Mouse (Mus musculus) liver, postnatal 0 days (tissue): ENCODE measurements around the gene Med11. TPM values are rescaled to one million over a fixed set of nuclear protein-coding genes. Genes with fewer than 3 reads are reported as not detected.
A peak's percentile ranks its signal among the peaks of the same experiment; 100 is the strongest.
"Not testable (repeated sequence)": the region's sequence is repeated elsewhere in the genome, so short reads cannot be mapped to it uniquely, and the experiment has no call there.

Experiments
- ATAC-seq: fragments of 200-750 bp; cut with Nextera tagmentation; 2 replicates; pipeline ENCODE4 v1.8.0; 2017; ENCODE audit warnings: mild to moderate bottlenecking, moderate library complexity
- DNase-seq: peaks from one replicate; pipeline ENCODE4 v3.0.0-alpha.2; 2016
- H3K27ac ChIP-seq: fragments of 300-500 bp; sonication (generic); 2 replicates; pipeline ENCODE4 v1.5.1; 2014; ENCODE audit warnings: antibody characterized with exemption, moderate library complexity, mild to moderate bottlenecking, low read depth
- H3K27me3 ChIP-seq: fragments of 300-500 bp; sonication (generic); 2 replicates; pipeline ENCODE4 v1.6.1; 2014; ENCODE audit warnings: low read length, control low read depth, mixed read lengths; ENCODE audit not compliant: insufficient read depth
- H3K36me3 ChIP-seq: fragments of 300-500 bp; sonication (generic); replicated peaks from 2 replicates; pipeline ENCODE4 v1.6.1; 2014; ENCODE audit warnings: mild to moderate bottlenecking, control low read depth, low read length, moderate library complexity, mixed read lengths; ENCODE audit not compliant: insufficient read depth
- H3K4me1 ChIP-seq: fragments of 300-500 bp; sonication (generic); 2 replicates; pipeline ENCODE4 v1.6.1; 2014; ENCODE audit warnings: antibody characterized with exemption, mild to moderate bottlenecking, control low read depth; ENCODE audit not compliant: insufficient read depth
- H3K4me2 ChIP-seq: fragments of 300-500 bp; sonication (generic); 2 replicates; pipeline ENCODE4 v1.6.1; 2014; ENCODE audit warnings: low read depth, mild to moderate bottlenecking, low read length, moderate library complexity, mixed read lengths
- H3K4me3 ChIP-seq: fragments of 300-500 bp; sonication (generic); 2 replicates; pipeline ENCODE4 v1.5.1; 2014; ENCODE audit warnings: low read depth, low read length
- H3K9ac ChIP-seq: fragments of 300-500 bp; sonication (generic); replicated peaks from 2 replicates; pipeline ENCODE4 v1.6.1; 2014; ENCODE audit warnings: mild to moderate bottlenecking, moderate library complexity
- H3K9me3 ChIP-seq: fragments of 300-500 bp; sonication (generic); 2 replicates; pipeline ENCODE4 v1.6.1; 2016; ENCODE audit warnings: mild to moderate bottlenecking, control low read depth, low read length, mixed read lengths
- CTCF ChIP-seq: sonication (generic); IDR thresholded peaks from 2 replicates; pipeline ENCODE4 v1.5.1; 2016; ENCODE audit warnings: antibody characterized with exemption, low read depth
- EP300 ChIP-seq: IDR thresholded peaks from 2 replicates; pipeline ENCODE4 v1.6.1; 2016; ENCODE audit warnings: antibody characterized with exemption, low read depth, mild to moderate bottlenecking
- WGBS: fragments of 180-500 bp; shearing (Covaris S2); extraction: QIAGEN DNeasy Blood & Tissue Kit; methylation state at CpG from one replicate; pipeline ENCODE4 v1.1.7; 2014; ENCODE audit not compliant: insufficient replicate concordance; 5-methylcytosine and 5-hydroxymethylcytosine counted together
- polyA plus RNA-seq: library from polyadenylated mRNA; unstranded; fragments of >200 nt; fragmentation: Nextera tagmentation; extraction: Ambion mirVana; gene quantifications from 2 replicates; pipeline ENCODE4 v1.2.1, GENCODE M21; 2015

The Med11 gene
- polyA plus RNA-seq, 1 experiment from 2014 or later = 15.1 TPM

- H3K9ac ChIP-seq = no peak overlapping the region
- no peak overlapping the region for H3K27ac ChIP-seq
- no peaks in the 10 kb centered on the region for H3K4me1 ChIP-seq
- H3K4me2 ChIP-seq = no peak overlapping the region
- H3K36me3 ChIP-seq = no peaks in the 10 kb centered on the region
- 49% methylated on average over 4 of the region's 4 CpGs for WGBS
- no peak overlapping the region for H3K4me3 ChIP-seq
- H3K9me3 ChIP-seq = no peaks in the 10 kb centered on the region
- no peaks in the 10 kb centered on the region for H3K27me3 ChIP-seq
- ATAC-seq (0 out of 2 replicates have a peak, but pooled peaks have one; percentile 19), DNase-seq (no peak)
- TF ChIP-seq EP300 = no peak
- TF ChIP-seq CTCF = no peak
These were observed 33.5 kb upstream of the Med11 start for GRCm38 (mm10) chr11:70418199-70418598.

- no peak for ATAC-seq
- Histone ChIP-seq H3K4me1 (no peaks in the 10 kb centered on the region), H3K36me3 (no peaks in the 10 kb centered on the region)
These were observed 32.2 kb upstream of the Med11 start for GRCm38 (mm10) chr11:70419486-70419885.

GRCm38 (mm10) chr11:70426598-70426997 is 25.1 kb upstream of the Med11 start:
- not testable (repeated sequence) for H3K27me3 ChIP-seq, ATAC-seq, H3K36me3 ChIP-seq, H3K9me3 ChIP-seq, DNase-seq, H3K9ac ChIP-seq, H3K27ac ChIP-seq, H3K4me2 ChIP-seq, H3K4me1 ChIP-seq, H3K4me3 ChIP-seq
- WGBS = 69% methylated on average over 6 of the region's 6 CpGs

More at GRCm38 (mm10) chr11:70419486-70419885, 32.2 kb upstream of the Med11 start:
- DNase-seq = no peak
- no peak for TF ChIP-seq CTCF
- no peak for TF ChIP-seq EP300
- no peaks in the 10 kb centered on the region for H3K27me3 ChIP-seq
- H3K9ac ChIP-seq = no peak overlapping the region
- H3K4me2 ChIP-seq = no peak overlapping the region
- no peak overlapping the region for H3K4me3 ChIP-seq
- H3K9me3 ChIP-seq = no peaks in the 10 kb centered on the region
- no peak overlapping the region for H3K27ac ChIP-seq
- WGBS = 53% methylated on average over 5 of the region's 5 CpGs

DNA sequence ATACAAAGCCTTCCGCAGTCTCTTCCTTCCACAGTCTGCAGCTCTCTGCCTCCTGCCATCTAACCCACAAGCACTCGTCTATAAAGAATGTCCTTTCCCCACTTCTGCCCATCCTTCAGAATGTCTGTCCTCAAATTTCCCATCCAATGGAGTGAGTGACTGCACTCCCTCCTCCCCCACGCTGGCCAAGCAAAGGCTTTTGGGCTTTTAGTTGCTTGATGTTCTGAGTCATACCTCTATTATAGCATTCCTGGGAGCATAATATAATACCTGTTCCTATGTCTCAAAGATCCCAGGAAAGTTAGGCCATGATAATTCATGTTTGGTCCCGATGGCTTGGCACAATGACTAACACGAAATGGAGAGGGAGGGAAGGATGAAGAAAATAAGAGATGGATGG is 20.1 kb upstream of the Med11 start:
- peak overlapping the region; percentile 88; the same call in 1 of the 2 replicates for H3K27ac ChIP-seq
- no peaks in the 10 kb centered on the region for H3K9me3 ChIP-seq
- 45% methylated on average over 5 of the region's 5 CpGs for WGBS
- TF ChIP-seq EP300 = no peak
- no peak for TF ChIP-seq CTCF
- no peak for DNase-seq
- H3K27me3 ChIP-seq = no peaks in the 10 kb centered on the region
- H3K4me1 ChIP-seq = peaks cover 26% of the 10 kb centered on the region
- peaks cover 12% of the 10 kb centered on the region for H3K36me3 ChIP-seq
- no peak overlapping the region for H3K9ac ChIP-seq
- ATAC-seq = no peak
- peak overlapping the region; percentile 96 for H3K4me2 ChIP-seq
- peak overlapping the region; percentile 79; the same call in 1 of the 2 replicates for H3K4me3 ChIP-seq

- peak within 1 kb of the TSS; percentile 88 for H3K27ac ChIP-seq
- DNase-seq = peak; percentile 98
- H3K36me3 ChIP-seq = peaks cover 18% of the 10 kb centered on the region
- WGBS = under 1% methylated on average over 70 of the region's 75 CpGs
- no peaks in the 10 kb centered on the region for H3K27me3 ChIP-seq
- H3K9me3 ChIP-seq = no peaks in the 10 kb centered on the region
- peaks cover 26% of the 10 kb centered on the region for H3K4me1 ChIP-seq
- TF ChIP-seq CTCF (peak; percentile 76), EP300 (peak; percentile 66; the same call in 1 of the 2 replicates)
- H3K9ac ChIP-seq = peak within 1 kb of the TSS; percentile 82
- H3K4me3 ChIP-seq = peak within 1 kb of the TSS; percentile 79
- peak; percentile 92 for ATAC-seq
- peak within 1 kb of the TSS; percentile 96 for H3K4me2 ChIP-seq
These were observed 19.4 kb upstream of the Med11 start, which contains the start of gene Arrb2 for GRCm38 (mm10) chr11:70432048-70432894. TSS of gene Arrb2 (plus strand) at chr11:70432635.

- TF ChIP-seq CTCF = no peak
- no peak; the same call in 1 of the 2 replicates for TF ChIP-seq EP300
- Histone ChIP-seq H3K36me3 (peaks cover 24% of the 10 kb centered on the region), H3K27me3 (no peaks in the 10 kb centered on the region), H3K4me3 (peak overlapping the region; percentile 79), H3K27ac (peak overlapping the region; percentile 88), H3K4me1 (peaks cover 26% of the 10 kb centered on the region), H3K9me3 (no peaks in the 10 kb centered on the region), H3K9ac (peak overlapping the region; percentile 82), H3K4me2 (peak overlapping the region; percentile 96)
- ATAC-seq (no peak), DNase-seq (peak; percentile 39)
- WGBS = 2% methylated on average over 15 of the region's 15 CpGs
These were observed 18.7 kb upstream of the Med11 start for GRCm38 (mm10) chr11:70432895-70433568.
